Mouse (Mus musculus) adrenal gland, postnatal 14 days (tissue): ENCODE measurements around the gene Lexm. TPM values are rescaled to one million over a fixed set of nuclear protein-coding genes. Genes with fewer than 3 reads are reported as not detected.
A peak's percentile ranks its signal among the peaks of the same experiment; 100 is the strongest.

Experiments
- DNase-seq: peaks from one replicate; pipeline ENCODE4 v3.0.0; 2021; ENCODE audit warnings: mixed read lengths
- long read RNA-seq, 2 experiments: library from polyadenylated mRNA; stranded (forward); transcript quantifications; one replicate each; pipeline ENCODE4 v2.0.0; 2021
- total RNA-seq: library from RNA; stranded (reverse); gene quantifications from 2 replicates; pipeline ENCODE4 v1.2.3, GENCODE M21; 2021

Lexm gene
- total RNA-seq: not detected in 2 replicates
- long read RNA-seq, experiment 1: 0 reads
- long read RNA-seq, experiment 2: 0 reads

GRCm38 (mm10) chr4:106617056-106617455 lies at the start of gene Lexm:
Gene Lexm, minus strand, starts transcription at chr4:106617241.
- peak; percentile 53 for DNase-seq

DNA sequence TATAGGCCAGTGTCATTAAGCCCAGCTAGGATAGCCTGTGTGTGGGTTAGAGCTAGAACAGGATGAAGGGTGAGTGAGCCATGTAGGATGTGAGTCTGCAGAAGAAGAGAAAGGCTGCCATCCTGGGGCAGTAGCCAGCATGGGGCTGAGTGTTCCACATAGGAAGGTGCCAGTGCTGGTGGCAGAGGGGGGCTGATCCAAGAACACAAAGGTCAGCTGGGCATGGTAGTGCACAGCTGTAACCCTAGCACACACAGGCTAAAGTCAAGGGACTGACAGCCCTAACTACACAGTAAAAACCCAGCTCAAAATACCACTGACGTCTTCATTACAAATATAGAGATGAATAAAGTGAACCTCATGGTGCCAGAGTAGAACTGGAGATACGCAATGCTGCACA lies 49.5 kb upstream of the Lexm start:
- no peak for DNase-seq

- no peak for DNase-seq
These were observed 48.6 kb upstream of the Lexm start for GRCm38 (mm10) chr4:106665673-106666072.

- DNase-seq: no peak
These were observed 48.2 kb upstream of the Lexm start for GRCm38 (mm10) chr4:106665269-106665668.

DNA sequence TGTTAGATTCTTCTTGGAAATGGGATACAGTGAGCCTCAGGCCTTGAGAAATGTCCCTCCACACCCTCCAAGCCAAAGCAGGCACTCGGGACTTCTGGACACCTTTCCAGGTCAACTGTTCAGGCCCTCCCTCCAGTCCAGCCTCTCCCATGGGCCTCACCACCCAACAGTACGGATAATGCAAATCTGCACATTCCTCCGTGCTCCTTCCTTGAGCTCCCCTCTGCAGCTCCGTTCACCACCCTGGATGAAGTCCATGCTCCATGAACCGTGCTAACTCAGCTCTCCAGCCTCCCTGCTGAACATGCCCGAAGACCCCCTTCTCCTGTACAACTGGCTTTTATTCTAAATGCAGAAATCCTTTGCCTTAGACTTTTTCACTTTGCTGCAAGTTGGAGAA lies 47.7 kb upstream of the Lexm start:
- DNase-seq: no peak

DNA sequence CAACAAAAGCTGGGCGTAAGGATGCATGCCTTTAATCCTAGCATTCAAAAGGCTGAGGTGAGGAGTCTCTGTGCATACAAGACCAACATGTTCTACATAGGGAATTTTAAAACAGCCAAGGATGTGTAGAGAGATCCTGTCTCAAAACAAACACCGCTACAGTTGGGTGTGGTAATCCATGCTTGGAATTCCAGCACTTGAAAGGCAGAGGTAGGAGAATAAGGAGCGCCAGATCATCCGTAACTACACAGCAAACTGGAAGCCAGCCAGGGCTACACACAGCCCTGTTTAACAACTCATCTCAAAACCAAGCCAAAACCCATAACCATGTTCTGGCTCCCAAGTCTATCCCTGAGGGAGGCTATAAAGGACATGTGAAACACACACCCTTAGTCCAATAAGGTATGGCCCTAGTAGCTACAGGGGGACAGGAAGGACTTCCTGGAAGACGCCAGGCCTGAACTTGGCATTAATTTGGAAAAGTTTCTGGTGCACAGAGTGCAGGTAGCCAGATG lies 47.0 kb upstream of the Lexm start:
- DNase-seq: no peak

DNA sequence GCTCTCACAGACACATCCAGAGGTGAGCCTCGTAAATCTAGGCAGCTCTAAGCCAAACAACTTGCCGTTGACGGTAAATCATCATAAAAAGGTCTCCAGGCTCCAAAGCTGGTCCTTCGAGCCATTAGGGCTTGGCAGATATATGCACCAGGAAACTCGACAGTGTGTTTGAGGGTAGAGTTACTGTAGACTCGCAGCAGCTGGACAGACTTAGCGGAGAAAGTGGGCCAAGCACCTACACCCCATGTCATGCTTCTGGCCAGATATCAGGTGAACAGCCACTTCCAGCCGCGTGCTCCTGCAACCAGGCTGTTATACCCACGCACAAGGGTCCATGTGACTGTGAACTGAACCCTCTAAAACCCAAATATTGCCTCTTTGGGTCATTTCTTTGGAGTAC lies 38.6 kb upstream of the Lexm start:
- no peak for DNase-seq

- no peak for DNase-seq
These were observed 36.0 kb upstream of the Lexm start for GRCm38 (mm10) chr4:106653051-106653450.

- DNase-seq: no peak
These were observed 35.5 kb upstream of the Lexm start for GRCm38 (mm10) chr4:106652546-106652945.

GRCm38 (mm10) chr4:106650833-106651527 lies 33.9 kb upstream of the Lexm start, which contains the start of gene Pars2:
Gene Pars2, plus strand, starts transcription at chr4:106651069.
- DNase-seq: peak; percentile 99

DNA sequence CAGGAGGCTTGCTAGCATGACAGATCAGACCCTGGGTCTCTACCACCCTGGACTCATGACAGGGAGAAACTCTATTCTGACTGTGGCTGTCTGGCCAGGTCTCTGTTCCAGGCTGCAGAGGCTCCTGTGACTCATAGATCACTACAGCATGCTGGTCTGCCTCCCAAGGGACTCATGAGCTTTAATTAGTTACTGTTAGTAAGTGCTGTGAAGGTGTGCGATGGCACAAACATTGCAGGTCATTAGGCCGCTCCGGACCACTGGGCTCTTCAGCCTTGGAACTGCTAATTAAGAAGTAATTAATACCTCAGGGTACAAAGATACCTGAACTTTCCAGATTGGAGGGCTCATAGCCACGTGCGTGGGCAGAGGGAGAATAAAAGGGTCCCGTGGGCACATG lies 30.1 kb upstream of the Lexm start:
- no peak for DNase-seq

- no peak for DNase-seq
These were observed 28.8 kb upstream of the Lexm start for GRCm38 (mm10) chr4:106645797-106646196.

DNA sequence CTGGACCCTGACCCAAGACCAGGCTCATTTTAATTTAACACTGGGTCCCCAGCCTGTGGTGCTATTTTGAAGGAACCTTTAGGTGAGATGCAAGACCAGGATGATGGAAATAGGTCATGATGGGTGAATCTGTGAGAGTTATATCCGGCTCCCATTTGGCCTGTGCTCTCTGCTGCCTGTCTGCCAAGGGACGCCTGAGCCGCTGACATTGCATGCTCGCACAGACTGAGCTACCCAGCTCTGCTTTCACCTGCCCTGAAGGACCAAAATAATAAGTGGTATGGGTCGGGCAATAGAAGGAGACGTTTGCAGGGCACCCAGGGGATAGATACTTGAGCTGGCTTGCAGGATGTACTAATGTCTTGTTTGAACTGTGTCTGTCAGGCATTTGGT lies 27.2 kb upstream of the Lexm start:
- no peak for DNase-seq

DNA sequence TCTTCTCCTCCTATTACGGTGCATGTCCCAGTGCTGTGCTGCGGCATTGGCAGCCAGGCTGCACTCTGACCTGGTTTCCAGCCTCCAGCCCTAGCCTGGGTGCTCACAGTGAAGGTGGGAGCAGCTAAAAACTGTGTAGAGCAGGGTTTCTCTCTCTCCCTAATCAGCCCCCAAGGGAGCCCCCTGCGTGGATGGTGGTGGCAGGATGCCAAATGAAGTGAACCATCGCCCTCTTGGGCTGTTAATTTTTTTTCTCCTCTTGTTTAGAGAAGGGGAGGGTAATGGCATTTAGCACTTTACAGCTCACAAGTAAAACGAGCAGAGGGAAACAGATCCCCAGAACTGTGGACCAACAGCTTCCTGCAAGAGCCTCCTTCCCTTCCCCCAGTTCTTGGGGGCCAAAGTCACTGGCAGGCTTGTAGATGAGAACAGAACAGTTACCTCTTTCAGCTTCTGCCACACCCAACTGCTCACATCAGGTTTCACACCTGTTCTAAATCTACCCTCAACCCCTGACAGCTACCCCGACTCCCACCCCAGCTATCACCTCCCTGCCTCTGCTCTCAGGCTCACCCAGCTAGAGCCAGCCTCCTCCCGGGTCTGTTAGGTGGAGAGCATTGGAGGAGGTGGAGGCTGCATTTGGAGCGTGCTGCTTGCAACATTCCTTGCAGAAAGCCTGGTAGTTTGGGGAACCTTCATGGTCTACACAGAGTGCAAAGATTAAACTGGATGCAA lies 26.6 kb upstream of the Lexm start:
- DNase-seq: no peak

DNA sequence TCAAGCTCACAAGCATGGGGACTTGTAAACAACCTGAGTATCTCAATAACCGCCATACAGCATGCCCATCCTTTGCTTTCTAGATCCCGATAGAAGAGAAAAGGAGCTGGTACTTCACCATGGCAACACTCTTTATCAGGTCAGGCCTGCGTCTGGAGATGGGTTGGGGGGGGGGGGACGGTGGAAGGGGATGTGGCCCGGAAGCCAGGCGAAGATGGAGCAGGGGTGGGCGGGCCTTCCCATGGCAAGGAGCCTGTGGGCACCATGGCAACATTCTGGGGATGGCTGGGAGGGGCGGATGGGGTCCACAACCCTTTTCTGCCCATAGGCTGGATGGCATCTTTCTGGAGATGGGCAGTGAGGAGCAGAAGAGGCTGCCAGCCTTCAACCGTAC lies 17.0 kb upstream of the Lexm start:
- DNase-seq: no peak

GRCm38 (mm10) chr4:106633281-106634085 lies 16.4 kb upstream of the Lexm start:
- peak; percentile 14 for DNase-seq

DNA sequence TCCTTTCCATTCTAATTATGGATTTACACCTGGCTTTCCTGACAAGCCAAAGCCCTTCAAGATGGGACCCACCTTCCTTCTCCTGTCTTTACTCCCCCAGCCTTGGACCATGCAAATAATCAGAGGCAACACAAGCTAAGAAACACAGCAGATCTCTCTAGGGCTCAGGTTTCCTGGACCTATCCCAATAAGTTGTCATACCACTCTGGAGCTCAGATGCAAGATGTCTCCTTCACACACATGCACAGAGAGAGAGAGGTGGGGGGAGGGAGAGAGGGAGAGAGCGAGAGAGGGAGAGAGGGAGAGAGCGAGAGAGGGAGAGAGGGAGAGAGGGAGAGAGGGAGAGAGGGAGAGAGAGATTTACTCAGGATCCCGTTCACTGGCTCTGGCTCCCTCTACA lies 15.3 kb upstream of the Lexm start:
- no peak for DNase-seq

GRCm38 (mm10) chr4:106630333-106631220 lies 13.5 kb upstream of the Lexm start:
- DNase-seq: peak; percentile 59

- DNase-seq: no peak
These were observed 12.3 kb upstream of the Lexm start for GRCm38 (mm10) chr4:106629374-106629773.

- DNase-seq: peak; percentile 14
These were observed 11.8 kb upstream of the Lexm start for GRCm38 (mm10) chr4:106628650-106629360.

DNA sequence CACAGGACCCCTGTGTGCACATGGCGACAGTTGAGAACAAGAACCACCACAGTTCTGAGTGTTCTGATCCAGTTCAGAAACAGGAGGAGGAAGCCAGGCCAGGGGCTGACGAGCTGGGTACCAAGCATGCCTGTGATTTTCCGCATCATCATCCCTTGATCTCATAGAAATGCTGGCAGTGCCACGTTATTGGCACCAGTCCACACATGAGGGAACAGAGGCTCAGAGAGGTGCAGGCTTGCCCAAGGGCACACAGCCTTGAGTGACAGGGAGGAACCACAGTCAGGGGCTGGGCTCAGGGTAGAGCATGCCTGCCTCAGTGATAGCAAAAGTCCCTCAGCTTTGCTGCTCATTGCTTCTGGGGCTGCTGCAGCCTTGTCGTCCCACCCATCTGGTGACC lies 10.8 kb upstream of the Lexm start:
- peak; percentile 59 for DNase-seq
